Mouse (Mus musculus): ENCODE measurements at regions not wholly inside any gene's neighbourhood (a gene's known extent, or its start where the extent isn't known, plus 50 kb on each side); places are given as distances from the start of the nearest gene placed in this dataset.

GRCm38 (mm10) chr15:31854764-31855163 is 253.1 kb downstream of the Fam173b start:
- TF ChIP-seq CTCF (IDR thresholded peaks at IDR 0.05) (no peak), EP300 (IDR thresholded peaks at IDR 0.05) (no peak)

Data from lung, postnatal 0 days (tissue).